Mouse (Mus musculus): ENCODE measurements around the gene Itga11.
"Not testable (repeated sequence)": the region's sequence is repeated elsewhere in the genome, so short reads cannot be mapped to it uniquely, and the experiment has no call there.

Gene Itga11

GRCm38 (mm10) chr9:62677641-62678549, at the start of gene Itga11:
TSS of gene Itga11 (plus strand) at chr9:62677826.
- no peak for ATAC-seq (ENCODE audit: insufficient number of reproducible peaks, low FRiP score, low TSS enrichment)

GRCm38 (mm10) chr9:62630631-62631240, 46.9 kb upstream of the Itga11 start:
- ATAC-seq (ENCODE audit: insufficient number of reproducible peaks, low FRiP score, low TSS enrichment): no peak

- no peak for ATAC-seq (ENCODE audit: insufficient number of reproducible peaks, low FRiP score, low TSS enrichment)
Observed at GRCm38 (mm10) chr9:62632392-62632791, 45.2 kb upstream of the Itga11 start.

GRCm38 (mm10) chr9:62638045-62638444, 39.6 kb upstream of the Itga11 start:
- ATAC-seq (ENCODE audit: insufficient number of reproducible peaks, low FRiP score, low TSS enrichment): no peak

- no peak for ATAC-seq (ENCODE audit: insufficient number of reproducible peaks, low FRiP score, low TSS enrichment)
Observed at GRCm38 (mm10) chr9:62639686-62640085, 37.9 kb upstream of the Itga11 start.

- no peak for ATAC-seq (ENCODE audit: insufficient number of reproducible peaks, low FRiP score, low TSS enrichment)
Observed at GRCm38 (mm10) chr9:62640188-62640587, 37.4 kb upstream of the Itga11 start.

GRCm38 (mm10) chr9:62645716-62646400, 31.8 kb upstream of the Itga11 start:
- no peak for ATAC-seq (ENCODE audit: insufficient number of reproducible peaks, low FRiP score, low TSS enrichment)

- ATAC-seq (ENCODE audit: insufficient number of reproducible peaks, low FRiP score, low TSS enrichment): no peak
Observed at GRCm38 (mm10) chr9:62646721-62647183, 30.9 kb upstream of the Itga11 start.

- ATAC-seq (ENCODE audit: insufficient number of reproducible peaks, low FRiP score, low TSS enrichment): no peak
Observed at GRCm38 (mm10) chr9:62649444-62649843, 28.2 kb upstream of the Itga11 start.

GRCm38 (mm10) chr9:62650764-62651163, 26.9 kb upstream of the Itga11 start:
- ATAC-seq (ENCODE audit: insufficient number of reproducible peaks, low FRiP score, low TSS enrichment): no peak

- no peak for ATAC-seq (ENCODE audit: insufficient number of reproducible peaks, low FRiP score, low TSS enrichment)
Observed at GRCm38 (mm10) chr9:62654336-62654735, 23.3 kb upstream of the Itga11 start.

- ATAC-seq (ENCODE audit: insufficient number of reproducible peaks, low FRiP score, low TSS enrichment): no peak
Observed at GRCm38 (mm10) chr9:62658016-62658415, 19.6 kb upstream of the Itga11 start.

GRCm38 (mm10) chr9:62659026-62659425, 18.6 kb upstream of the Itga11 start:
- no peak for ATAC-seq (ENCODE audit: insufficient number of reproducible peaks, low FRiP score, low TSS enrichment)

- ATAC-seq (ENCODE audit: insufficient number of reproducible peaks, low FRiP score, low TSS enrichment): not testable (repeated sequence)
Observed at GRCm38 (mm10) chr9:62660971-62661370, 16.7 kb upstream of the Itga11 start.

- ATAC-seq (ENCODE audit: insufficient number of reproducible peaks, low FRiP score, low TSS enrichment): no peak
Observed at GRCm38 (mm10) chr9:62663443-62663842, 14.2 kb upstream of the Itga11 start.

GRCm38 (mm10) chr9:62664115-62664725, 13.4 kb upstream of the Itga11 start:
- no peak for ATAC-seq (ENCODE audit: insufficient number of reproducible peaks, low FRiP score, low TSS enrichment)

- ATAC-seq (ENCODE audit: insufficient number of reproducible peaks, low FRiP score, low TSS enrichment): no peak
Observed at GRCm38 (mm10) chr9:62665892-62666291, 11.7 kb upstream of the Itga11 start.

- no peak for ATAC-seq (ENCODE audit: insufficient number of reproducible peaks, low FRiP score, low TSS enrichment)
Observed at GRCm38 (mm10) chr9:62668503-62668902, 9.1 kb upstream of the Itga11 start.

- no peak for ATAC-seq (ENCODE audit: insufficient number of reproducible peaks, low FRiP score, low TSS enrichment)
Observed at GRCm38 (mm10) chr9:62673241-62673640, 4.4 kb upstream of the Itga11 start.

GRCm38 (mm10) chr9:62675172-62675571, 2.5 kb upstream of the Itga11 start:
- no peak for ATAC-seq (ENCODE audit: insufficient number of reproducible peaks, low FRiP score, low TSS enrichment)

Data from cerebellum, adult (tissue).